Mouse (Mus musculus) kidney, postnatal 0 days (tissue): ENCODE results near the gene Tnfrsf1b. TPM values are rescaled to one million over a fixed set of nuclear protein-coding genes. Genes with fewer than 3 reads are reported as not detected.

Experiments
- ATAC-seq: fragments of 200-750 bp; cut with Nextera tagmentation; replicated peaks from 2 replicates; pipeline ENCODE4 v1.8.0; 2017; ENCODE audit warnings: low read depth, moderate number of reproducible peaks, moderate TSS enrichment, moderate library complexity; ENCODE audit not compliant: low FRiP score
- DNase-seq: peaks from one replicate; pipeline ENCODE4 v3.0.0-alpha.2; 2016; ENCODE audit warnings: low spot score
- H3K27ac ChIP-seq: fragments of 300-500 bp; sonication (generic); 2 replicates; pipeline ENCODE4 v1.5.1; 2014; ENCODE audit warnings: mild to moderate bottlenecking
- H3K27me3 ChIP-seq: fragments of 300-500 bp; sonication (generic); 2 replicates; pipeline ENCODE4 v1.6.1; 2014; ENCODE audit warnings: low read length, mixed read lengths; ENCODE audit not compliant: insufficient read depth
- H3K36me3 ChIP-seq: fragments of 300-500 bp; sonication (generic); 2 replicates; pipeline ENCODE4 v1.6.1; 2014; ENCODE audit warnings: low read length, mixed read lengths; ENCODE audit not compliant: insufficient read depth
- H3K4me1 ChIP-seq: fragments of 300-500 bp; sonication (generic); replicated peaks from 2 replicates; pipeline ENCODE4 v1.6.1; 2014; ENCODE audit warnings: antibody characterized with exemption, low read length, mixed read lengths; ENCODE audit not compliant: insufficient read depth
- H3K4me2 ChIP-seq: fragments of 300-500 bp; sonication (generic); 2 replicates; pipeline ENCODE4 v1.6.1; 2014; ENCODE audit warnings: mild to moderate bottlenecking, low read length, moderate library complexity, mixed read lengths
- H3K4me3 ChIP-seq: fragments of 300-500 bp; sonication (generic); replicated peaks from 2 replicates; pipeline ENCODE4 v1.5.1; 2014; ENCODE audit warnings: low read depth, low read length
- H3K9ac ChIP-seq: fragments of 300-500 bp; sonication (generic); 2 replicates; pipeline ENCODE4 v1.6.1; 2014; ENCODE audit warnings: low read depth, low read length
- H3K9me3 ChIP-seq: fragments of 300-500 bp; sonication (generic); replicated peaks from 2 replicates; pipeline ENCODE4 v1.6.1; 2016; ENCODE audit warnings: low read length, inconsistent platforms, mixed read lengths
- CTCF ChIP-seq: IDR thresholded peaks from 2 replicates; pipeline ENCODE4 v1.5.1; 2016; ENCODE audit warnings: antibody characterized with exemption, low read depth, mild to moderate bottlenecking, moderate library complexity
- WGBS: fragments of 180-500 bp; shearing (Covaris S2); extraction: QIAGEN DNeasy Blood & Tissue Kit; methylation state at CpG from one replicate; pipeline ENCODE4 v1.1.7; 2014; 5-methylcytosine and 5-hydroxymethylcytosine counted together
- polyA plus RNA-seq: library from polyadenylated mRNA; unstranded; fragments of >200 nt; fragmentation: Nextera tagmentation; extraction: Ambion mirVana; gene quantifications from 2 replicates; pipeline ENCODE4 v1.2.1, GENCODE M21; 2015

Gene Tnfrsf1b
- polyA plus RNA-seq, 1 experiment from 2014 or later = 2.5 TPM

DNA sequence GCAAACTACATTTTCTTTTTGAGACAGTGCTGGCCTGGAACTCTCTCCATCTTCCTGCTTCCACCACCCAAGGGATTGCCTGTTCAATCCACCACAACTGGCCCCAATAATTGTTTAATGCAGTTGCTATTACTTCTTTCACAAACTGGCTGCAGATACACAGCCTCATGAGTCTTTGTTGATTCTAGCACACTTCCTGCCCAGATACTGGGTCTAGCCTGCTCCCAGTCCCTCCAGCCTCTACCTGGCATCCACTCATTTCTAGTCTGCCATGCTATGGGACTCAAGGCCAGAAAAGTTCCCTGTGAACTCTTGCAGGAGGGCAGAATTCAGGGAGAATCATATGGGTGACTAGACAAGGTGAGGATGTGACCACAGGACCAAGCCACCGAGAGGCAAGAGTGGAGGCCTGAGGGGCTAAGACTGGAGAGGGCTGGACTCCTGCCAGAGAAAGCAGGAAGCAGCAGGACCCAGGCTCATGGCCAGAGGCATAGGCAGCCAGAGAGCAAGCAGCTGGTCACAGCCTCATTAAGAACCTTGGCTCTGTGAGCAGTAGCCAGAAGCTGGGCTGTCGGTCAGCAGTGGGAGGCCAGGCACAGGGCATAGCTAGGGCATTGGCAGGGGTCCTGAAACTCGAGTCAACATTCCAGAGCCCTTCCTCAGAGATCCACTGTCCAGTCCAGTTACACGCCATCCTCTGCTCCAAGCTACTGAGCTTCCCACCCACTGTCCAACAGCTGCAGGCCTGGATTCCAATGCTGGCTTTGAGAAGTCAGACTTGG, 7.4 kb downstream of the Tnfrsf1b start:
- peak overlapping the region; percentile 38; the same call in 1 of the 2 replicates for H3K27ac ChIP-seq
- no peak overlapping the region for H3K4me3 ChIP-seq
- peak; percentile 81 for ATAC-seq
- DNase-seq = peak; percentile 82
- H3K36me3 ChIP-seq = no peaks in the 10 kb centered on the region
- TF ChIP-seq CTCF = no peak
- peaks cover 12% of the 10 kb centered on the region; the same call in 1 of the 2 replicates for H3K4me1 ChIP-seq
- H3K4me2 ChIP-seq = no peak overlapping the region
- 15% methylated on average over 4 of the region's 4 CpGs for WGBS
- H3K9ac ChIP-seq = no peak overlapping the region
- no peaks in the 10 kb centered on the region for H3K9me3 ChIP-seq
- no peaks in the 10 kb centered on the region for H3K27me3 ChIP-seq

DNA sequence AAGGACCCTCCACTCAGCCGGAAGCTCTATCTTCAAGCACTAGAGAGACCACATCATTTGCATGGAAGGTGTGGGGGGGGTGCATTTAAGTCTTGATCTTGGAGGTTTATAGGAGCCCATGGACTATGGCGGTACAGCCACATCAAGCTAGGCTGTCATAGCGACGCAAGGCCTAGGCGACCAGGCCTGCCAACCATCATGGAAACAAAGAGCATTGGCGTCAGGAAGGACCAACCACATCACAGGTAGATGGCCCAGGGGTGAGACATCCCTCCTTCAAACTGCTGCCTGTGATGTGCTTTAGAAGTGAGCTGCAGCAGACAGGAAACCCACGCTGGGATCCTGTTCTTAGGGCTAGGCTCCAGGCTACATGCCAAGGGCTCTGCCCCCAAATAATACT, 10.6 kb downstream of the Tnfrsf1b start:
- 89% methylated on average over 7 of the region's 7 CpGs for WGBS

DNA sequence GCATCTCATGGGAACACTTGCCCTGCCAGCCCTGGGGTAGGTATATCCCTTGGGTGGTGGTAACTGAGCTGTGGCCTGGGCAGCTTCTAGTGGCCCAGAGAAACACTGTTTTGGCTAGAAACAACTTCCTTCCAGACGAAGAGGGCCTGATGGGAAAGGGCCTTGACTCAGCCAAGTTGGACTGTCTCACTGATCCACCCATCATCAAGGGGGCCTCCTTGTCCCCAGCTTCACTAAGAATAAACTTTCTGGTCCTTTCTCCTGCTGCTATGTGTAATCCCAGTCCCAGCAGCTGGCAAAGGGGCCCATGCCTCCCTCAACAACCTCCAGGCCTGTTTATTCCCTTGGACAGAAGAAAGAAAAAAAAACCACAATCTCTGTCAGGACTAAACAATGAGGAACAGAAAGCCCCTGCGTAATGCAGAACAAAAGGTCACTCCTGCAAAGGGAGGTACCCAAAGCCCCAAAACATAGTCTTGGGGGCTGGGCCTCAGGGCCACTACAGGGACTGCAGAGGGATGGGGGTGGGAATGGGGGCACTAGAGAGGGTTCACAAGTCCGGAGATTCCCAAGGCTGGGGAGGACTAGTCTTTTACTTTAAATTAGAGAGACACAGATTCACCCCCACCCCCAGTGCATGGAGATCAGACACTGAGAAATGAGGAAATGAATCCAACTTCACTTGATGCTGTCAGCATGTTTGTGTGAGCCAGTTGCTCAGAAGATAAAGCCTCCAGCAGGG, 13.0 kb downstream of the Tnfrsf1b start:
- Histone ChIP-seq H3K9me3 (no peaks in the 10 kb centered on the region), H3K27me3 (no peaks in the 10 kb centered on the region), H3K27ac (no peak overlapping the region), H3K4me2 (no peak overlapping the region), H3K9ac (no peak overlapping the region), H3K4me3 (no peak overlapping the region), H3K4me1 (no peaks in the 10 kb centered on the region), H3K36me3 (no peaks in the 10 kb centered on the region)
- no peak for ATAC-seq
- DNase-seq = no peak
- WGBS = 54% methylated on average over 3 of the region's 3 CpGs
- TF ChIP-seq CTCF = no peak

More for the DNA sequence above, 10.6 kb downstream of the Tnfrsf1b start:
- no peak for TF ChIP-seq CTCF
- ATAC-seq (no peak), DNase-seq (no peak)
- no peak overlapping the region for H3K4me2 ChIP-seq
- H3K9ac ChIP-seq = no peak overlapping the region
- H3K9me3 ChIP-seq = no peaks in the 10 kb centered on the region
- no peak overlapping the region for H3K27ac ChIP-seq
- no peaks in the 10 kb centered on the region for H3K36me3 ChIP-seq
- H3K4me3 ChIP-seq = no peak overlapping the region
- H3K4me1 ChIP-seq = peaks cover 9% of the 10 kb centered on the region; the same call in 1 of the 2 replicates
- no peaks in the 10 kb centered on the region for H3K27me3 ChIP-seq

DNA sequence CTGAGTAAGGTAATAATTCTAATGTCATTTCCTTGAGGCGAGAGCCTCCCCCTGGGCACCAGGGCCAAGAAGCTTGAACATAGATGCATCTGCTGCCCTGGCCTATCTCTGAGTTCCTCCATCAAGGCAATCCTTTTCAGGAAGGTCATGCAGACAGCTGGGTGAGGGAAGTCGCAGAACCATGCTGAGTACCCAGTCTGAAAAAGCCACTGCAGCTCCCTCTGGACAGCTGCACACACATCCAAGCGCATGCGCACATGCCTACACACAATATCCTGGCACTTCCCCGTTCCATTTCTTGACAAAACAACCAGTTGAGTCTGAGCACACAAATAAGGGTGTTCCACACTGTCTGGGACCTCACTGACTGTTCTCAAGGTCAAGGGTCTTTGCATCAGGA, 14.9 kb downstream of the Tnfrsf1b start:
- TF ChIP-seq CTCF = no peak
- 88% methylated on average over 5 of the region's 5 CpGs for WGBS
- Histone ChIP-seq H3K4me3 (no peak overlapping the region), H3K4me2 (no peak overlapping the region), H3K36me3 (no peaks in the 10 kb centered on the region), H3K9me3 (no peaks in the 10 kb centered on the region), H3K27me3 (no peaks in the 10 kb centered on the region), H3K9ac (no peak overlapping the region), H3K27ac (no peak overlapping the region), H3K4me1 (no peaks in the 10 kb centered on the region)
- DNase-seq = no peak
- ATAC-seq = no peak

DNA sequence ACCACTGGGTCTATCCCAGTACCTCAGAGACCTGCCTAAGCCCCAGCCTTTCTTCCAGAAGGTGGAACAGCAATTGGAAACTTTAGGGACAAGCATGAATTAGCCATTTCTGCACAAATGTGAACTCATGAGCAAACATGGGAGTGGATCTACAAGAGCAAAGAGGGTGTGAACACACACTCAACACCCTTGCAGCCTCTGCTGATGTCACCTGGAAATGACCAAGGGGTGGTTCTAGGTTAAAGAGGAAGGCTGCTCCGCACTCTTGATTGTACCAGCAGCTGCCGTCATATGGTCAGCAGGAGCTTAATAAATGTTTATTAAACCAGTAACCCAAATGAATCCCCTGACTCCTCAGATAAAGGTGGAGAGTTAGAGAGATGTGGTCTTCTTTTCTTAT, 16.0 kb downstream of the Tnfrsf1b start:
- Histone ChIP-seq H3K36me3 (no peaks in the 10 kb centered on the region), H3K4me3 (no peak overlapping the region), H3K27ac (no peak overlapping the region), H3K4me2 (no peak overlapping the region), H3K4me1 (no peaks in the 10 kb centered on the region), H3K9me3 (no peaks in the 10 kb centered on the region), H3K27me3 (no peaks in the 10 kb centered on the region), H3K9ac (no peak overlapping the region)
- no peak for TF ChIP-seq CTCF
- ATAC-seq = no peak
- whole genome bisulfite sequencing = 91% methylated on average over 2 of the region's 2 CpGs
- no peak for DNase-seq

DNA sequence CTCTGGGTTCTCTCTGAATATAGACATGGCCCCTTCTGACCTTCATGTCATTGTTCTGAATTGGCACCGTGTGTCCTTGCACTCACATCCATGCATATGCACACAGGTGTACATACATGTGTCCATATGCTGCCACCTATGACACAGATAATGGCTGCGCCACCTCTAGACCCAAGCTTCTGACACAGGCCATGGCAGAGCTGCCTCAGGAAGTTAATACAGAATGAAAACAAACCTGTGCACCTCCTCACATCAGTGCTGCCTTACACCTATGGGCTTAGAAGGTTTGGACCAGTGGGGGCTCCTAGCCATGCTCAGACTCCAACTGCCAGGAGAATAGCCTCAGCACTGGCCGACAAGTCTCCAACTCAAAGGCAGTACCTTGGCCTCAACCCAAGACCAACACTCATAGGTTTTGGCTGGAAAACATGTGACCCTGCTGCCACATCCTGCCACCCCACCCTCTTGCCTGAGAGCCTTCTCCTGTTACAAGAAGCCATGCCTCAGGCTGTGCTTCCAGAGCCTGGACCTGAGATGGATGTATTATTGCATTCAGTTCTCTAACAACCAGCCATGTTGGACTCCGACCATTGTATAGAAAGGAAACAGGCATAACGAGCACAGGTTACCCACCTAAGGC, 17.0 kb downstream of the Tnfrsf1b start:
- Histone ChIP-seq H3K4me1 (no peaks in the 10 kb centered on the region), H3K27me3 (no peaks in the 10 kb centered on the region), H3K4me3 (no peak overlapping the region), H3K27ac (no peak overlapping the region), H3K9ac (no peak overlapping the region), H3K4me2 (no peak overlapping the region), H3K9me3 (no peaks in the 10 kb centered on the region), H3K36me3 (no peaks in the 10 kb centered on the region)
- DNase-seq (no peak), ATAC-seq (0 out of 2 replicates have a peak, but pooled peaks have one; percentile 29)
- TF ChIP-seq CTCF = no peak
- WGBS = 88% methylated on average over 5 of the region's 5 CpGs
